Mouse (Mus musculus): ENCODE measurements around the gene Lrrc59. TPM values are rescaled to one million over a fixed set of nuclear protein-coding genes. Genes with fewer than 3 reads are reported as not detected.

Lrrc59 gene
- polyA plus RNA-seq, 1 experiment from 2014 or later = 169 TPM

Other genes starting within 250 kb of the Lrrc59 start
- 0.57 and 0.94 TPM in 2 replicates for gene Abcc3, start 236.8 kb upstream of the Lrrc59 start, polyA plus RNA-seq (2014; fragmentation: Nextera tagmentation; extraction: Ambion mirVana)
- 10.9 and 19.3 TPM in 2 replicates for gene Cacna1g, start 155.6 kb upstream of the Lrrc59 start, polyA plus RNA-seq (2014; fragmentation: Nextera tagmentation; extraction: Ambion mirVana)
- gene Spata20, start 143.6 kb upstream of the Lrrc59 start, polyA plus RNA-seq (2014; fragmentation: Nextera tagmentation; extraction: Ambion mirVana) = not detected in 2 replicates
- 0.80 and 1.3 TPM in 2 replicates for gene Epn3, start 129.8 kb upstream of the Lrrc59 start, polyA plus RNA-seq (2014; fragmentation: Nextera tagmentation; extraction: Ambion mirVana)
- 2.1 and 3.3 TPM in 2 replicates for gene Mycbpap, start 108.0 kb upstream of the Lrrc59 start, polyA plus RNA-seq (2014; fragmentation: Nextera tagmentation; extraction: Ambion mirVana)
- gene Rsad1, start 80.5 kb upstream of the Lrrc59 start, polyA plus RNA-seq (2014; fragmentation: Nextera tagmentation; extraction: Ambion mirVana) = 3.4 TPM in 2 replicates
- gene Chad, start 64.7 kb upstream of the Lrrc59 start, polyA plus RNA-seq (2014; fragmentation: Nextera tagmentation; extraction: Ambion mirVana) = 0.49 and 0.52 TPM in 2 replicates
- gene Acsf2, start 27.9 kb upstream of the Lrrc59 start, polyA plus RNA-seq (2014; fragmentation: Nextera tagmentation; extraction: Ambion mirVana) = 4.9 and 5.2 TPM in 2 replicates
- 130 and 139 TPM in 2 replicates for gene Mrpl27, start 24.0 kb downstream of the Lrrc59 start, polyA plus RNA-seq (2014; fragmentation: Nextera tagmentation; extraction: Ambion mirVana)
- 33.9 and 37.4 TPM in 2 replicates for gene Eme1, start 24.2 kb downstream of the Lrrc59 start, polyA plus RNA-seq (2014; fragmentation: Nextera tagmentation; extraction: Ambion mirVana)
- 8.9 and 9.6 TPM in 2 replicates for gene Xylt2, start 47.7 kb downstream of the Lrrc59 start, polyA plus RNA-seq (2014; fragmentation: Nextera tagmentation; extraction: Ambion mirVana)
- gene Gm11541, start 74.7 kb downstream of the Lrrc59 start, polyA plus RNA-seq (2014; fragmentation: Nextera tagmentation; extraction: Ambion mirVana) = 0.11 and 0.12 TPM in 2 replicates
- 0.17 and 0.19 TPM in 2 replicates for gene Cdc34b, start 112.0 kb downstream of the Lrrc59 start, polyA plus RNA-seq (2014; fragmentation: Nextera tagmentation; extraction: Ambion mirVana)
- not detected in 2 replicates for gene Tmem92, start 152.9 kb downstream of the Lrrc59 start, polyA plus RNA-seq (2014; fragmentation: Nextera tagmentation; extraction: Ambion mirVana)

All from hindbrain, embryonic 11.5 days (tissue).